Mouse (Mus musculus) bone marrow macrophage, adult 2 months (primary cell): Measurements from ENCODE around the gene 1700028K03Rik.

ENCODE experiments used
- CTCF ChIP-seq: IDR thresholded peaks from 2 replicates; pipeline ENCODE4 v1.5.1; 2012; ENCODE audit warnings: low read depth, mild to moderate bottlenecking, low read length, moderate library complexity
- POLR2A ChIP-seq: IDR thresholded peaks from 2 replicates; pipeline ENCODE4 v1.6.1; 2012; ENCODE audit warnings: mild to moderate bottlenecking, low read depth, low read length, borderline replicate concordance

- TF ChIP-seq CTCF (no peak), POLR2A (no peak)
Measured at GRCm38 (mm10) chr5:107507321-107507720, 27.2 kb upstream of the 1700028K03Rik start, which contains the start of gene Gm42669.
